ENCODE assay signal across 28 mouse cellular contexts in the genomic region with DNA sequence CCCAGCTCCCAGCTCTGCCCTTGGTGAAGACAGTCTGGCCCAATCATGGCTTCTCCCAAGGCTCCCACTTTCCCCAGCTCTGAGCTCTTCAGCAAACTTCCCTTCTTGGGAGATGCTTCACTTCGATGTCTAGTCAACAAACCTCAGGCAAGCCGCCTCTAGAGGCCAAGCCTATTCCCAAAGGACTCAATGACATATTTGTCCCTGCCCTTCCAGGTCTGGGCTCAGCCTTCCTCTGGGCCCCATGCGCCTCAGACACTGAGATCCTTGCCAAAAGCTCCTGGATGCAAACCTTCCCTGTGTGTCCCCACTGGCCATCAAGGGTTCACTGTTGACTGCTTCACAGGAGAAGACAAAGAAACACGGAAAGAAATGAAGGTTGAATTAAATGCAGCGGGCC. TPM values are rescaled to one million over a fixed set of nuclear protein-coding genes. Genes with fewer than 3 reads are reported as not detected.
A peak's percentile ranks its signal among the peaks of the same experiment; 100 is the strongest.
DNase-seq lines count a peak whose midpoint lies in the region; ATAC-seq lines count a peak whose summit lies in the region.
"Had no signal": no experiment of that assay in that cellular context is flagged by ENCODE, and none has a peak within 500 bp of the region (broad histone marks: within the 10 kb centered on the region; RNA-seq: fewer than 3 reads in every experiment).

No protein-coding gene starts in this region.

- WGBS in heart, embryonic 12.5 days: 89% methylated on average over 5 of the region's 5 CpGs
- 92% methylated on average over 5 of the region's 5 CpGs for WGBS in hindbrain, embryonic 10.5 days
- 95% methylated on average over 5 of the region's 5 CpGs for WGBS in hindbrain, embryonic 11.5 days
- 81% methylated on average over 5 of the region's 5 CpGs for WGBS in lung, embryonic 16.5 days

- no peak overlapping the region for H3K9ac ChIP-seq in heart, embryonic 12.5 days
- no peak overlapping the region for H3K9ac ChIP-seq in hindbrain, embryonic 11.5 days (ENCODE audit: low read depth, low read length)
- H3K9ac ChIP-seq in lung, embryonic 16.5 days (ENCODE audit: low read length): no peak overlapping the region
- H3K9ac ChIP-seq: embryonic facial prominence, embryonic 15.5 days; forebrain, embryonic 12.5 days; forebrain, postnatal 0 days; heart, embryonic 15.5 days; hindbrain, embryonic 12.5 days; intestine, embryonic 15.5 days; limb, embryonic 13.5 days; midbrain, embryonic 12.5 days; neural tube, embryonic 13.5 days had no signal

- H3K27me3 ChIP-seq in heart, embryonic 12.5 days (replicated peaks): no peaks in the 10 kb centered on the region
- H3K27me3 ChIP-seq in hindbrain, embryonic 10.5 days (ENCODE audit: insufficient read depth, poor library complexity, severe bottlenecking): no peaks in the 10 kb centered on the region
- H3K27me3 ChIP-seq in hindbrain, embryonic 11.5 days (ENCODE audit: control insufficient read depth, insufficient read depth, low read length): no peaks in the 10 kb centered on the region
- no peaks in the 10 kb centered on the region for H3K27me3 ChIP-seq in lung, embryonic 16.5 days (ENCODE audit: control insufficient read depth, insufficient read depth, low read depth, low read length)
- H3K27me3 ChIP-seq: embryonic facial prominence, embryonic 15.5 days; forebrain, embryonic 12.5 days; heart, embryonic 15.5 days; hindbrain, embryonic 12.5 days; intestine, embryonic 15.5 days; limb, embryonic 13.5 days; midbrain, embryonic 12.5 days; neural tube, embryonic 13.5 days had no signal

- H3K4me2 ChIP-seq in heart, embryonic 12.5 days: no peak overlapping the region
- no peak overlapping the region for H3K4me2 ChIP-seq in hindbrain, embryonic 11.5 days (replicated peaks; ENCODE audit: low read depth, low read length)
- no peak overlapping the region for H3K4me2 ChIP-seq in lung, embryonic 16.5 days (ENCODE audit: low read depth, low read length)
- H3K4me2 ChIP-seq: embryonic facial prominence, embryonic 15.5 days; forebrain, embryonic 12.5 days; heart, embryonic 15.5 days; hindbrain, embryonic 12.5 days; intestine, embryonic 15.5 days; limb, embryonic 13.5 days; liver, embryonic 11.5 days; midbrain, embryonic 12.5 days; neural tube, embryonic 13.5 days had no signal

- no peak overlapping the region for H3K4me3 ChIP-seq in heart, embryonic 12.5 days
- no peak overlapping the region for H3K4me3 ChIP-seq in hindbrain, embryonic 10.5 days
- no peak overlapping the region for H3K4me3 ChIP-seq in hindbrain, embryonic 11.5 days (ENCODE audit: low read depth, low read length)
- H3K4me3 ChIP-seq in lung, embryonic 16.5 days (ENCODE audit: low read length): no peak overlapping the region
- H3K4me3 ChIP-seq: embryonic facial prominence, embryonic 15.5 days; forebrain, embryonic 12.5 days; heart, embryonic 15.5 days; hindbrain, embryonic 12.5 days; intestine, embryonic 15.5 days; left cerebral cortex, adult 2 months; limb, embryonic 13.5 days; midbrain, embryonic 12.5 days; neural tube, embryonic 13.5 days had no signal

- H3K36me3 ChIP-seq in heart, embryonic 12.5 days: peaks cover 26% of the 10 kb centered on the region
- peaks cover 78% of the 10 kb centered on the region for H3K36me3 ChIP-seq in hindbrain, embryonic 10.5 days
- H3K36me3 ChIP-seq in hindbrain, embryonic 11.5 days (ENCODE audit: control insufficient read depth, insufficient read depth, low read length): no peaks in the 10 kb centered on the region
- peaks cover 19% of the 10 kb centered on the region for H3K36me3 ChIP-seq in lung, embryonic 16.5 days (ENCODE audit: control insufficient read depth, insufficient read depth, low read length)
- H3K36me3 ChIP-seq: neural tube, embryonic 13.5 days had no signal

- no peak overlapping the region for H3K27ac ChIP-seq in heart, embryonic 12.5 days (ENCODE audit: poor library complexity, severe bottlenecking)
- 0 out of 2 replicates have a peak overlapping the region, but pooled peaks have one; percentile 19 for H3K27ac ChIP-seq in hindbrain, embryonic 10.5 days
- H3K27ac ChIP-seq in hindbrain, embryonic 11.5 days (ENCODE audit: low read depth, low read length): no peak overlapping the region
- 0 out of 2 replicates have a peak overlapping the region, but pooled peaks have one; percentile 34 for H3K27ac ChIP-seq in lung, embryonic 16.5 days (ENCODE audit: low read length)
- H3K27ac ChIP-seq: embryonic facial prominence, embryonic 15.5 days; forebrain, embryonic 12.5 days; heart, embryonic 15.5 days; hindbrain, embryonic 12.5 days; hindbrain, postnatal 0 days; intestine, embryonic 15.5 days; left cerebral cortex, adult 2 months; limb, embryonic 13.5 days; midbrain, embryonic 12.5 days; neural tube, embryonic 13.5 days had no signal

- DNase-seq in heart, adult 11 months: peak; percentile 94
- DNase-seq in hindbrain, embryonic 10.5 days (ENCODE audit: low spot score): no peak
- DNase-seq in hindbrain, embryonic 11.5 days (ENCODE audit: low spot score): no peak
- no peak for DNase-seq in lung, postnatal 4 days
- no peak for DNase-seq in layer of hippocampus, adult 9-10 months (ENCODE audit: low spot score)
- DNase-seq: adrenal gland, adult 2 months; cerebellum, adult 2 months; cerebellum, postnatal 14 days; forebrain, postnatal 0 days; gastrocnemius, postnatal 14 days; kidney, adult 8-10 months; right cerebral cortex, postnatal 4 days; thymus, adult 2 months; thymus, postnatal 36 days had no signal

- H3K9me3 ChIP-seq in heart, embryonic 12.5 days (replicated peaks): no peaks in the 10 kb centered on the region
- H3K9me3 ChIP-seq in hindbrain, embryonic 10.5 days: no peaks in the 10 kb centered on the region
- H3K9me3 ChIP-seq in hindbrain, embryonic 11.5 days (ENCODE audit: control insufficient read depth, low read length): no peaks in the 10 kb centered on the region
- H3K9me3 ChIP-seq in lung, embryonic 16.5 days (ENCODE audit: control insufficient read depth, low read length): no peaks in the 10 kb centered on the region
- H3K9me3 ChIP-seq: embryonic facial prominence, embryonic 15.5 days; forebrain, embryonic 12.5 days; heart, embryonic 15.5 days; hindbrain, embryonic 12.5 days; intestine, embryonic 15.5 days; limb, embryonic 13.5 days; midbrain, embryonic 12.5 days; neural tube, embryonic 13.5 days had no signal

- peaks cover 95% of the 10 kb centered on the region for H3K4me1 ChIP-seq in heart, embryonic 12.5 days (replicated peaks)
- peaks cover 97% of the 10 kb centered on the region for H3K4me1 ChIP-seq in hindbrain, embryonic 10.5 days (replicated peaks)
- H3K4me1 ChIP-seq in hindbrain, embryonic 11.5 days (replicated peaks; ENCODE audit: control insufficient read depth, insufficient read depth, low read length): peaks cover 17% of the 10 kb centered on the region
- peaks cover 94% of the 10 kb centered on the region for H3K4me1 ChIP-seq in lung, embryonic 16.5 days (replicated peaks; ENCODE audit: control insufficient read depth, insufficient read depth, low read length)

- ATAC-seq in heart, embryonic 12.5 days (ENCODE audit: insufficient number of reproducible peaks, low FRiP score): no peak
- no peak for ATAC-seq in hindbrain, embryonic 11.5 days (ENCODE audit: low FRiP score)
- no peak for ATAC-seq in lung, embryonic 16.5 days (ENCODE audit: low read depth)
- ATAC-seq: CD4-positive, CD25-positive, alpha-beta regulatory T cell, adult 4 months; forebrain, postnatal 0 days; hindbrain, postnatal 0 days; intestine, embryonic 15.5 days had no signal

RNA-seq across cellular contexts. Expression of gene Arhgef17, which starts 10.6 kb away (rescaled TPM):
- 8.7 and 10.6 TPM in 2 replicates for polyA plus RNA-seq in heart, embryonic 12.5 days (2016; fragmentation: Nextera tagmentation; extraction: Ambion mirVana)
- 6.7 and 8.2 TPM in 2 replicates for polyA plus RNA-seq in hindbrain, embryonic 10.5 days (2016; fragmentation: Nextera tagmentation; extraction: Ambion mirVana)
- polyA plus RNA-seq in hindbrain, embryonic 11.5 days (2014; fragmentation: Nextera tagmentation; extraction: Ambion mirVana): 6.3 and 8.3 TPM in 2 replicates
- polyA plus RNA-seq in lung, embryonic 16.5 days (2015; fragmentation: Nextera tagmentation; extraction: Ambion mirVana): 10.6 and 11.8 TPM in 2 replicates
- polyA plus RNA-seq: CD4-positive, CD25-positive, alpha-beta regulatory T cell, adult 4 months had no signal

RNA-seq across cellular contexts. Expression of gene P2ry6, which starts 53.2 kb away (rescaled TPM):
- polyA plus RNA-seq in heart, embryonic 12.5 days (2016; fragmentation: Nextera tagmentation; extraction: Ambion mirVana): 2.3 and 2.6 TPM in 2 replicates
- polyA plus RNA-seq in hindbrain, embryonic 10.5 days (2016; fragmentation: Nextera tagmentation; extraction: Ambion mirVana): 2.3 and 3.3 TPM in 2 replicates
- 3.1 and 3.3 TPM in 2 replicates for polyA plus RNA-seq in hindbrain, embryonic 11.5 days (2014; fragmentation: Nextera tagmentation; extraction: Ambion mirVana)
- 9.1 and 10.1 TPM in 2 replicates for polyA plus RNA-seq in lung, embryonic 16.5 days (2015; fragmentation: Nextera tagmentation; extraction: Ambion mirVana)
- polyA plus RNA-seq: CD4-positive, CD25-positive, alpha-beta regulatory T cell, adult 4 months had no signal

RNA-seq across cellular contexts. Expression of gene Relt, which starts 58.0 kb away (rescaled TPM):
- 4.1 TPM in 2 replicates for polyA plus RNA-seq in heart, embryonic 12.5 days (2016; fragmentation: Nextera tagmentation; extraction: Ambion mirVana)
- polyA plus RNA-seq in hindbrain, embryonic 10.5 days (2016; fragmentation: Nextera tagmentation; extraction: Ambion mirVana): 3.6 and 4.8 TPM in 2 replicates
- polyA plus RNA-seq in hindbrain, embryonic 11.5 days (2014; fragmentation: Nextera tagmentation; extraction: Ambion mirVana): 1.4 and 2.0 TPM in 2 replicates
- 3.0 and 3.8 TPM in 2 replicates for polyA plus RNA-seq in lung, embryonic 16.5 days (2015; fragmentation: Nextera tagmentation; extraction: Ambion mirVana)

Comparison
In these comparisons a context has a peak if more than half of its experiments do, and no peak if none do; other contexts are left out.
1. H3K27ac ChIP-seq: peak in hindbrain, embryonic 10.5 days (single experiment) and lung, embryonic 16.5 days (single experiment); none in heart, embryonic 12.5 days (single experiment) and hindbrain, embryonic 11.5 days (single experiment).